Mouse (Mus musculus) spleen, adult 2 months (tissue): ENCODE measurements at regions not wholly inside any gene's neighbourhood (a gene's known extent, or its start where the extent isn't known, plus 50 kb on each side); places are given as distances from the start of the nearest gene placed in this dataset.

Experiments
- CTCF ChIP-seq: fragments of 200-500 bp; IDR thresholded peaks from 2 replicates; pipeline ENCODE4 v1.5.1; 2011; ENCODE audit warnings: mild to moderate bottlenecking, inconsistent platforms; ENCODE audit not compliant: insufficient read depth, insufficient read length, insufficient replicate concordance; ENCODE audit errors: extremely low read depth
- POLR2A ChIP-seq: fragments of 200-500 bp; IDR thresholded peaks from 2 replicates; pipeline ENCODE4 v1.6.1; 2011; ENCODE audit warnings: low read depth, low read length, inconsistent platforms

DNA sequence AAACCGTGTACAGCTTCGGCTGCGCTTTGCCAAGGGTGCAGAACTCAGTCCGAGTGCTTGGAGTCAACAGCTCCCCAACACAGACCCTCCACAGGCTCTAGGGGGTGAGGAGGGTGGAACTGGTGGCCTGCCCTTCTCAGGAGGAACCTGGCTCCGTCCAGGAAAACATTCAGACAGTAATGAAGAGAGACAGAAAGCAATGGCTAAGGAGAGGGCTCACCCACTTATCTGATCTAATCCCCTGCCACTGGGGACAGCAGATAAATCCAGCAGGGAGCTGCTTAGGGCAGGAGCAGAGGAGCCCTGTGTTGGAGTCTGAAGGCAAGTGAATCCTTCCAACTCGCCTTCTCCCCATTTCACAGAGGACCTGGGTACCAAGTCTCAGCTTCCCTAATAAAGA lies 292.3 kb upstream of the Mki67 start:
- TF ChIP-seq CTCF (no peak), POLR2A (no peak)
